ENCODE assay signal across 19 mouse cellular contexts in genomic region chr7:96420045-96420444, GRCm38 (mm10).
DNase-seq lines count a peak whose midpoint lies in the region; ATAC-seq and TF ChIP-seq lines count a peak whose summit lies in the region.
"Had no signal": no experiment of that assay in that cellular context is flagged by ENCODE, and none has a peak within 500 bp of the region (broad histone marks: within the 10 kb centered on the region; RNA-seq: fewer than 3 reads in every experiment).

No protein-coding gene starts in this region.

- TF ChIP-seq POLR2A in lung, adult 2 months (IDR thresholded peaks at IDR 0.05; ENCODE audit: borderline replicate concordance, extremely low read depth, low read depth, low read length): no peak
- TF ChIP-seq POLR2A in myocyte (IDR thresholded peaks at IDR 0.05; ENCODE audit: insufficient read length, low read depth): no peak

- DNase-seq in lung, embryonic 14.5 days: peak; percentile 46
- no peak for DNase-seq in lung, adult 2 months
- peak; percentile 67 for DNase-seq in kidney, postnatal 0 days (ENCODE audit: low spot score)
- no peak for DNase-seq in ovary, postnatal 14 days (ENCODE audit: low spot score)
- DNase-seq: adrenal gland, postnatal 25 days; cerebellum, adult 11 months; gastrocnemius, postnatal 36 days; right cerebral cortex, postnatal 25 days; thymus, adult 18-20 months had no signal

- peak; percentile 32; the same call in 1 of the 2 replicates for ATAC-seq in hindbrain, embryonic 15.5 days (ENCODE audit: low FRiP score, low read depth)
- no peak for ATAC-seq in hindbrain, embryonic 12.5 days (ENCODE audit: low FRiP score)
- peak; percentile 50; the same call in 1 of the 2 replicates for ATAC-seq in lung, embryonic 14.5 days (ENCODE audit: insufficient read depth)
- no peak; the same call in 1 of the 2 replicates for ATAC-seq in kidney, postnatal 0 days (replicated peaks; ENCODE audit: low FRiP score, low read depth)
- no peak for ATAC-seq in neural tube, embryonic 15.5 days (ENCODE audit: low FRiP score)
- ATAC-seq: forebrain, embryonic 14.5 days; liver, embryonic 12.5 days had no signal

- no peak overlapping the region for H3K9ac ChIP-seq in hindbrain, embryonic 15.5 days
- H3K9ac ChIP-seq in hindbrain, embryonic 12.5 days: no peak overlapping the region
- no peak overlapping the region for H3K9ac ChIP-seq in lung, embryonic 14.5 days
- no peak overlapping the region for H3K9ac ChIP-seq in kidney, postnatal 0 days (ENCODE audit: low read depth, low read length)
- H3K9ac ChIP-seq in neural tube, embryonic 15.5 days (replicated peaks): no peak overlapping the region
- H3K9ac ChIP-seq: liver, embryonic 12.5 days; lung, embryonic 15.5 days; neural tube, embryonic 13.5 days had no signal

- no peak for TF ChIP-seq CTCF in lung, embryonic 14.5 days (IDR thresholded peaks at IDR 0.05; ENCODE audit: low read depth)
- no peak for TF ChIP-seq CTCF in lung, adult 2 months (IDR thresholded peaks at IDR 0.05; ENCODE audit: insufficient read depth, low read length)
- TF ChIP-seq CTCF in kidney, postnatal 0 days (IDR thresholded peaks at IDR 0.05; ENCODE audit: low read depth): no peak

- no peaks in the 10 kb centered on the region for H3K27me3 ChIP-seq in hindbrain, embryonic 15.5 days
- no peaks in the 10 kb centered on the region for H3K27me3 ChIP-seq in hindbrain, embryonic 12.5 days
- H3K27me3 ChIP-seq in lung, embryonic 14.5 days (ENCODE audit: insufficient read depth, low read length): no peaks in the 10 kb centered on the region
- H3K27me3 ChIP-seq in kidney, postnatal 0 days (ENCODE audit: insufficient read depth, low read length): no peaks in the 10 kb centered on the region
- H3K27me3 ChIP-seq in myocyte (ENCODE audit: control insufficient read depth, insufficient read depth, insufficient read length): no peaks in the 10 kb centered on the region
- H3K27me3 ChIP-seq in neural tube, embryonic 15.5 days (replicated peaks): no peaks in the 10 kb centered on the region
- H3K27me3 ChIP-seq: liver, embryonic 12.5 days; lung, embryonic 15.5 days; neural tube, embryonic 13.5 days had no signal

- 65% methylated on average over 3 of the region's 3 CpGs for WGBS in hindbrain, embryonic 15.5 days
- 72% methylated on average over 3 of the region's 3 CpGs for WGBS in hindbrain, embryonic 12.5 days
- 49% methylated on average over 3 of the region's 3 CpGs for WGBS in lung, embryonic 14.5 days
- 68% methylated on average over 3 of the region's 3 CpGs for WGBS in lung, adult 2 months
- 43% methylated on average over 3 of the region's 3 CpGs for WGBS in kidney, postnatal 0 days
- 74% methylated on average over 3 of the region's 3 CpGs for WGBS in neural tube, embryonic 15.5 days

- no peaks in the 10 kb centered on the region for H3K79me2 ChIP-seq in myocyte (ENCODE audit: control insufficient read depth, insufficient read depth)

- peaks cover 13% of the 10 kb centered on the region for H3K4me1 ChIP-seq in hindbrain, embryonic 15.5 days (replicated peaks)
- H3K4me1 ChIP-seq in hindbrain, embryonic 12.5 days: peaks cover 8% of the 10 kb centered on the region; the same call in 1 of the 2 replicates
- peaks cover 7% of the 10 kb centered on the region; the same call in 1 of the 2 replicates for H3K4me1 ChIP-seq in lung, embryonic 14.5 days (ENCODE audit: insufficient read depth)
- H3K4me1 ChIP-seq in lung, adult 2 months (ENCODE audit: control insufficient read depth, insufficient read depth, low read length): no peaks in the 10 kb centered on the region; the same call in 1 of the 2 replicates
- H3K4me1 ChIP-seq in kidney, postnatal 0 days (replicated peaks; ENCODE audit: insufficient read depth, low read length): peaks cover 14% of the 10 kb centered on the region; the same call in 1 of the 2 replicates
- peaks cover 27% of the 10 kb centered on the region for H3K4me1 ChIP-seq in neural tube, embryonic 15.5 days
- H3K4me1 ChIP-seq: liver, embryonic 12.5 days had no signal

- no peaks in the 10 kb centered on the region for H3K9me3 ChIP-seq in hindbrain, embryonic 15.5 days
- no peaks in the 10 kb centered on the region for H3K9me3 ChIP-seq in hindbrain, embryonic 12.5 days (replicated peaks)
- no peaks in the 10 kb centered on the region for H3K9me3 ChIP-seq in lung, embryonic 14.5 days (ENCODE audit: low read depth, low read length)
- H3K9me3 ChIP-seq in kidney, postnatal 0 days (replicated peaks; ENCODE audit: low read length): no peaks in the 10 kb centered on the region
- no peaks in the 10 kb centered on the region for H3K9me3 ChIP-seq in neural tube, embryonic 15.5 days (replicated peaks)
- H3K9me3 ChIP-seq: liver, embryonic 12.5 days; lung, embryonic 15.5 days; neural tube, embryonic 13.5 days had no signal

- H3ac ChIP-seq in myocyte (ENCODE audit: control insufficient read depth, insufficient read length): no peak overlapping the region

- H3K4me2 ChIP-seq in hindbrain, embryonic 15.5 days: no peak overlapping the region
- no peak overlapping the region for H3K4me2 ChIP-seq in hindbrain, embryonic 12.5 days (replicated peaks)
- H3K4me2 ChIP-seq in lung, embryonic 14.5 days: no peak overlapping the region
- no peak overlapping the region for H3K4me2 ChIP-seq in kidney, postnatal 0 days (ENCODE audit: low read length)
- no peak overlapping the region for H3K4me2 ChIP-seq in myocyte (ENCODE audit: low read depth)
- H3K4me2 ChIP-seq in neural tube, embryonic 15.5 days: no peak overlapping the region
- H3K4me2 ChIP-seq: liver, embryonic 12.5 days; lung, embryonic 15.5 days; midbrain, embryonic 11.5 days; neural tube, embryonic 13.5 days had no signal

- H3K27ac ChIP-seq in hindbrain, embryonic 15.5 days (replicated peaks): no peak overlapping the region
- no peak overlapping the region for H3K27ac ChIP-seq in hindbrain, embryonic 12.5 days
- no peak overlapping the region for H3K27ac ChIP-seq in lung, embryonic 14.5 days (ENCODE audit: low read depth)
- H3K27ac ChIP-seq in kidney, postnatal 0 days: no peak overlapping the region
- H3K27ac ChIP-seq in neural tube, embryonic 15.5 days (replicated peaks): no peak overlapping the region
- H3K27ac ChIP-seq: liver, embryonic 12.5 days; lung, embryonic 15.5 days; neural tube, embryonic 13.5 days had no signal

- no peak overlapping the region for H3K4me3 ChIP-seq in hindbrain, embryonic 15.5 days
- no peak overlapping the region for H3K4me3 ChIP-seq in hindbrain, embryonic 12.5 days
- H3K4me3 ChIP-seq in lung, embryonic 14.5 days (ENCODE audit: low read depth, low read length): no peak overlapping the region
- no peak overlapping the region for H3K4me3 ChIP-seq in lung, adult 2 months (replicated peaks; ENCODE audit: extremely low read depth, low read depth, low read length)
- no peak overlapping the region for H3K4me3 ChIP-seq in kidney, postnatal 0 days (replicated peaks; ENCODE audit: low read depth, low read length)
- no peak overlapping the region for H3K4me3 ChIP-seq in myocyte
- no peak overlapping the region for H3K4me3 ChIP-seq in neural tube, embryonic 15.5 days (replicated peaks)
- H3K4me3 ChIP-seq: erythroblast, embryonic 14.5 days; liver, embryonic 12.5 days; lung, embryonic 15.5 days; neural tube, embryonic 13.5 days had no signal

- no peaks in the 10 kb centered on the region for H3K36me3 ChIP-seq in hindbrain, embryonic 15.5 days
- no peaks in the 10 kb centered on the region for H3K36me3 ChIP-seq in hindbrain, embryonic 12.5 days
- H3K36me3 ChIP-seq in lung, embryonic 14.5 days (ENCODE audit: insufficient read depth): no peaks in the 10 kb centered on the region
- no peaks in the 10 kb centered on the region for H3K36me3 ChIP-seq in kidney, postnatal 0 days (ENCODE audit: insufficient read depth, low read length)
- H3K36me3 ChIP-seq in myocyte (ENCODE audit: control insufficient read depth, insufficient read depth): no peaks in the 10 kb centered on the region
- no peaks in the 10 kb centered on the region for H3K36me3 ChIP-seq in neural tube, embryonic 15.5 days
- H3K36me3 ChIP-seq: liver, embryonic 12.5 days; lung, embryonic 15.5 days; neural tube, embryonic 13.5 days had no signal

TF ChIP-seq in myocyte, 11 proteins besides CTCF, POLR2A, EP300 and RAD21:
- TF ChIP-seq MYOD1 (IDR thresholded peaks at IDR 0.05; ENCODE audit: control insufficient read depth in 1 of 3, insufficient read length in 2 of 3, low read depth in 2 of 3) (peak in 1 of 3 experiments; percentile 50), SRF (IDR thresholded peaks at IDR 0.05; ENCODE audit: control insufficient read depth, insufficient read length, low read depth) (no peak), USF1 (IDR thresholded peaks at IDR 0.05; ENCODE audit: low read depth) (no peak), TCF12 (IDR thresholded peaks at IDR 0.05; ENCODE audit: insufficient read depth, poor library complexity, severe bottlenecking) (peak; percentile 4), MAX (IDR thresholded peaks at IDR 0.05; ENCODE audit: low read depth) (no peak), E2F4 (IDR thresholded peaks at IDR 0.05; ENCODE audit: insufficient read depth) (no peak), POLR2AphosphoS2 (IDR thresholded peaks at IDR 0.05; ENCODE audit: insufficient read length, low read depth) (no peak), CEBPB (IDR thresholded peaks at IDR 0.05; ENCODE audit: insufficient read depth, poor library complexity, severe bottlenecking) (no peak), TCF3 (IDR thresholded peaks at IDR 0.05; ENCODE audit: insufficient read length, low read depth) (no peak), MYOG (IDR thresholded peaks at IDR 0.05; ENCODE audit: control insufficient read depth in 1 of 3, insufficient read depth in 1 of 3, insufficient read length in 2 of 3, low read depth in 2 of 3) (peak in 1 of 3 experiments; percentile 54), REST (IDR thresholded peaks at IDR 0.05; ENCODE audit: insufficient read depth, insufficient read length) (no peak)

Comparison
In these comparisons a context has a peak if more than half of its experiments do, and no peak if none do; other contexts are left out.
1. ATAC-seq: peak in hindbrain, embryonic 15.5 days (single experiment) and lung, embryonic 14.5 days (single experiment); none in hindbrain, embryonic 12.5 days (single experiment), kidney, postnatal 0 days (single experiment) and neural tube, embryonic 15.5 days (single experiment).
2. DNase-seq: peak in lung, embryonic 14.5 days (single experiment) and kidney, postnatal 0 days (single experiment); none in lung, adult 2 months (single experiment) and ovary, postnatal 14 days (single experiment).